18 mouse cellular contexts compared by ENCODE assay signal in genomic region chr17:80670395-80670794, GRCm38 (mm10).
"Had no signal": no experiment of that assay in that cellular context is flagged by ENCODE, and none has a peak within 500 bp of the region (broad histone marks: within the 10 kb centered on the region; RNA-seq: fewer than 3 reads in every experiment).

No protein-coding gene starts in this region.

- H3K27ac ChIP-seq: midbrain, embryonic 13.5 days; midbrain, embryonic 15.5 days; neural tube, embryonic 13.5 days; neural tube, embryonic 15.5 days had no signal

- ATAC-seq: midbrain, embryonic 13.5 days; midbrain, embryonic 15.5 days had no signal

- H3K9me3 ChIP-seq: midbrain, embryonic 13.5 days; midbrain, embryonic 15.5 days; neural tube, embryonic 13.5 days; neural tube, embryonic 15.5 days had no signal

- H3K9ac ChIP-seq: lung, embryonic 14.5 days; midbrain, embryonic 13.5 days; midbrain, embryonic 15.5 days; neural tube, embryonic 13.5 days; neural tube, embryonic 15.5 days had no signal

- H3K27me3 ChIP-seq: midbrain, embryonic 13.5 days; midbrain, embryonic 15.5 days; neural tube, embryonic 13.5 days; neural tube, embryonic 15.5 days had no signal

- H3K36me3 ChIP-seq: midbrain, embryonic 13.5 days; midbrain, embryonic 15.5 days; neural tube, embryonic 13.5 days; neural tube, embryonic 15.5 days had no signal

- H3K4me2 ChIP-seq: lung, embryonic 14.5 days; midbrain, embryonic 11.5 days; midbrain, embryonic 13.5 days; midbrain, embryonic 15.5 days; neural tube, embryonic 13.5 days; neural tube, embryonic 15.5 days had no signal

- DNase-seq: lung, adult 18-20 months; lung, embryonic 14.5 days; lung, postnatal 10 days; lung, postnatal 4 days; retina, postnatal 1 day; right cerebral cortex, adult 18-20 months; right cerebral cortex, postnatal 25 days; right cerebral cortex, postnatal 4 days; spleen, adult 18-20 months; thymus, adult 18-20 months; thymus, postnatal 14 days; thymus, postnatal 36 days had no signal

- H3K4me3 ChIP-seq: midbrain, embryonic 13.5 days; midbrain, embryonic 15.5 days; myocyte; neural tube, embryonic 13.5 days; neural tube, embryonic 15.5 days had no signal
